Mouse (Mus musculus) cerebellum, adult 2 months (tissue): ENCODE measurements around the gene Rps21. TPM values are rescaled to one million over a fixed set of nuclear protein-coding genes. Genes with fewer than 3 reads are reported as not detected.

Source experiments
- DNase-seq, 2 experiments: peaks; one replicate each; pipeline ENCODE4 v3.0.0; 2021
- H3K27ac ChIP-seq: fragments of 200-500 bp; 2 replicates; pipeline ENCODE4 v1.5.1; 2012; ENCODE audit warnings: low read length, control low read depth, inconsistent platforms; ENCODE audit not compliant: insufficient read depth
- H3K27me3 ChIP-seq: fragments of 200-500 bp; 2 replicates; pipeline ENCODE4 v1.6.1; 2012; ENCODE audit warnings: inconsistent platforms, mild to moderate bottlenecking, low read length, moderate library complexity; ENCODE audit not compliant: control insufficient read depth, insufficient read depth
- H3K4me1 ChIP-seq: fragments of 200-500 bp; 2 replicates; pipeline ENCODE4 v1.6.1; 2011; ENCODE audit warnings: low read length; ENCODE audit not compliant: control insufficient read depth, insufficient read depth
- H3K4me3 ChIP-seq: fragments of 200-500 bp; replicated peaks from 2 replicates; pipeline ENCODE3; 2011; ENCODE audit warnings: mild to moderate bottlenecking, low read depth, low read length, control low read depth; ENCODE audit not compliant: insufficient read depth
- CTCF ChIP-seq: fragments of 200-500 bp; IDR thresholded peaks from 2 replicates; pipeline ENCODE4 v1.5.1; 2011; ENCODE audit warnings: low read depth, mild to moderate bottlenecking, control low read depth, low read length, moderate library complexity, borderline replicate concordance; ENCODE audit not compliant: insufficient read depth
- POLR2A ChIP-seq: fragments of 200-500 bp; IDR thresholded peaks from 2 replicates; pipeline ENCODE4 v1.6.1; 2011; ENCODE audit warnings: low read length, control low read depth, borderline replicate concordance; ENCODE audit not compliant: insufficient read depth
- WGBS: fragments of 180-500 bp; shearing (Covaris S2); methylation state at CpG from one replicate; pipeline ENCODE4 v1.1.7; 2018; 5-methylcytosine and 5-hydroxymethylcytosine counted together
- polyA plus RNA-seq: library from polyadenylated mRNA; depleted of rRNA; stranded (reverse); fragments of >200 nt; gene quantifications from 2 replicates; pipeline ENCODE4 v1.2.3, GENCODE M21; 2012; rRNA removed

Rps21 gene
- polyA plus RNA-seq, 1 experiment: 1,776 TPM

DNA sequence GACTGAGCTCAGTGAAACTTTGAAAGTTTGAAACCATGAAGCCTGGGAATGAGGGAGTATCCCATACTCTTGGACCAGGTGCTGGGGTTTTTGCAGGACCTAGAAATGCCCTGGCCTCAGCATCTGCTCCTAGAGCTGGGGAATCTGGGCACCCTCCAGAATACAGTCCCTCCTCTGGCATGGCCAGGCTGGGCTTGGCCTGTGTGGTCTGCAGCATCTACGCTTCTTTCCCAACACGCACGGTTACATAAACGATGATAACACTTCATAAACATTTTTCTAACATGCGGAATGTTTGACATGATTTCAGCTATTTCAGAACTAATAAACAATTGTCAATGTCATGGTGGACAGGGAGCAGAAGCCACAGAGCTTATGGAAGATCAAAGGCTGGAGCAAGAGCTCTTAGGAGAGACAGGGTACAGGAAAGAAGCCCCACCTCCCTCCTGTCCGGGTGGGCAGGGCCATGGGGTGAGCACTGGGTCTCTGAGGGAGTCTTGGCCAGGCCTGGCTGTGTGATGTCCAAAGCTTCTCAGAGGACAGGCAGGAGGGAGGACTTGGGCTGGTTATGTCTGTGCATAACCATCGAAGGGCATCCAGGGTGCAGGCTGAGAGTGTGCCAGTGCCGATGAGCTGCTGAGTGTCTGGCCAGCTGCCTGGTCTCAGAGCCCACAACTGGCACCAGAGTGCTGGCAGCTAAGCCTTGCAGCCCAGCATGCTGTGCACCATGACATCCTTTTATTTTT is 49.4 kb downstream of the Rps21 start:
- Histone ChIP-seq H3K4me3 (no peak overlapping the region), H3K27ac (no peak overlapping the region), H3K27me3 (no peaks in the 10 kb centered on the region; the same call in 1 of the 2 replicates), H3K4me1 (no peaks in the 10 kb centered on the region)
- no peak for TF ChIP-seq POLR2A
- WGBS: 32% methylated on average over 8 of the region's 8 CpGs
- peak; percentile 17 to 34 for DNase-seq

DNA sequence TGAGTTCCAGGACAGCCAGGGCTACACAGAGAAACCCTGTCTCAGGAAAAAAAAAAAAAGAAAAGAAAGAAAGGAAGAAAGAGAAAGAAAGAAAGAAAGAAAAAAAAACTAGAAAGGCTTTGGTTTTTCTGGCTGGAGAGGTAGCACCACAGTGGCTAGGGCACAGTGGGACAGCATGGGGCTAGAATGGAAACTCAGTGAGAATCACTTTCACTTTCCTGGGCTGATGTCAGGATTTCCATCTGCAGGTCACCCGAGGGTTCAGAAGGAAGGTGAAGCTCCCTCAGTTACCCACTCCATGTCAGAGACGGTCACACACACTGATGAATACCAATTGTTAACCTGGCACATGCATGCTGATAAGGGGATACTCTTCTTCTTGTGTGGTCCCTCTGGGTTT is 50.5 kb downstream of the Rps21 start:
- Histone ChIP-seq H3K4me1 (no peaks in the 10 kb centered on the region), H3K4me3 (no peak overlapping the region), H3K27me3 (no peaks in the 10 kb centered on the region; the same call in 1 of the 2 replicates), H3K27ac (no peak overlapping the region)
- no peak for DNase-seq
- WGBS: 52% methylated on average over 2 of the region's 2 CpGs
- no peak for TF ChIP-seq POLR2A
- no peak for TF ChIP-seq CTCF

Other genes with a start within 250 kb of the Rps21 start
- gene Lsm14b, start 232.4 kb upstream of the Rps21 start, polyA plus RNA-seq: 77.3 and 79.3 TPM in 2 replicates
- gene Psma7, start 214.9 kb upstream of the Rps21 start, polyA plus RNA-seq: 248 and 254 TPM in 2 replicates
- 27.0 and 28.1 TPM in 2 replicates for gene Ss18l1, start 214.9 kb upstream of the Rps21 start, polyA plus RNA-seq
- 28.5 and 28.7 TPM in 2 replicates for gene Mtg2, start 186.8 kb upstream of the Rps21 start, polyA plus RNA-seq
- 21.1 and 25.4 TPM in 2 replicates for gene Hrh3, start 152.9 kb upstream of the Rps21 start, polyA plus RNA-seq
- gene Osbpl2, start 138.1 kb upstream of the Rps21 start, polyA plus RNA-seq: 64.3 and 69.6 TPM in 2 replicates
- gene Adrm1, start 85.9 kb upstream of the Rps21 start, polyA plus RNA-seq: 111 and 114 TPM in 2 replicates
- 6.4 and 7.0 TPM in 2 replicates for gene Lama5, start 31.5 kb upstream of the Rps21 start, polyA plus RNA-seq
- gene Cables2, start 16.1 kb downstream of the Rps21 start, polyA plus RNA-seq: 46.3 and 51.7 TPM in 2 replicates
- not detected in 2 replicates for gene Rbbp8nl, start 32.5 kb downstream of the Rps21 start, polyA plus RNA-seq
- not detected in 2 replicates for gene Gata5, start 77.3 kb downstream of the Rps21 start, polyA plus RNA-seq
- gene Slco4a1, start 198.9 kb downstream of the Rps21 start, polyA plus RNA-seq: 18.6 and 25.3 TPM in 2 replicates
- 0.79 and 1.3 TPM in 2 replicates for gene Ntsr1, start 242.6 kb downstream of the Rps21 start, polyA plus RNA-seq